Mouse (Mus musculus) liver, adult 2 months (tissue): ENCODE data around the gene Arhgap32. TPM values are rescaled to one million over a fixed set of nuclear protein-coding genes. Genes with fewer than 3 reads are reported as not detected.
A peak's percentile ranks its signal among the peaks of the same experiment; 100 is the strongest.

Source experiments
- DNase-seq: peaks from one replicate; pipeline ENCODE4 v3.0.0-alpha.2; 2011; ENCODE audit warnings: low read depth, low spot score; ENCODE audit errors: extremely low read depth
- H3K27ac ChIP-seq: fragments of 200-500 bp; replicated peaks from 2 replicates; pipeline ENCODE4 v1.5.1; 2012; ENCODE audit warnings: low read depth, mild to moderate bottlenecking, control low read depth, inconsistent platforms, low read length; ENCODE audit not compliant: insufficient read depth
- H3K27me3 ChIP-seq: fragments of 200-500 bp; 2 replicates; pipeline ENCODE4 v1.6.1; 2012; ENCODE audit warnings: mild to moderate bottlenecking, moderate library complexity, low read length, inconsistent platforms; ENCODE audit not compliant: control insufficient read depth, insufficient read depth
- H3K36me3 ChIP-seq: fragments of 200-500 bp; 2 replicates; pipeline ENCODE4 v1.6.1; 2012; ENCODE audit warnings: low read length, inconsistent platforms; ENCODE audit not compliant: control insufficient read depth, insufficient read depth
- H3K4me1 ChIP-seq: fragments of 200-500 bp; 2 replicates; pipeline ENCODE4 v1.6.1; 2011; ENCODE audit warnings: low read length; ENCODE audit not compliant: control insufficient read depth, insufficient read depth
- H3K4me3 ChIP-seq: fragments of 200-500 bp; 2 replicates; pipeline ENCODE4 v1.5.1; 2011; ENCODE audit warnings: low read depth, mild to moderate bottlenecking, control low read depth, low read length, moderate library complexity; ENCODE audit not compliant: insufficient read depth
- H3K79me2 ChIP-seq: fragments of 200-500 bp; 2 replicates; pipeline ENCODE4 v1.6.1; 2012; ENCODE audit warnings: inconsistent platforms, mild to moderate bottlenecking, low read length, moderate library complexity; ENCODE audit not compliant: control insufficient read depth, insufficient read depth
- H3K9ac ChIP-seq: fragments of 200-500 bp; 2 replicates; pipeline ENCODE4 v1.6.1; 2012; ENCODE audit warnings: low read depth, mild to moderate bottlenecking, control low read depth, inconsistent platforms, low read length
- CTCF ChIP-seq: fragments of 200-500 bp; IDR thresholded peaks from 2 replicates; pipeline ENCODE4 v1.5.1; 2011; ENCODE audit warnings: low read depth, low read length, control low read depth
- POLR2A ChIP-seq: fragments of 200-500 bp; IDR thresholded peaks from 2 replicates; pipeline ENCODE4 v1.6.1; 2011; ENCODE audit warnings: low read length, control low read depth; ENCODE audit not compliant: insufficient read depth; ENCODE audit errors: extremely low read depth
- WGBS: fragments of 180-500 bp; shearing (Covaris S2); methylation state at CpG from one replicate; pipeline ENCODE4 v1.1.7; 2018; 5-methylcytosine and 5-hydroxymethylcytosine counted together
- polyA plus RNA-seq: library from polyadenylated mRNA; depleted of rRNA; stranded (reverse); fragments of >200 nt; gene quantifications from 2 replicates; pipeline ENCODE4 v1.2.3, GENCODE M21; 2012
- total RNA-seq: library from RNA; depleted of rRNA; stranded (reverse); fragments of >200 nt; gene quantifications from 2 replicates; pipeline ENCODE4 v1.2.3, GENCODE M21; 2014

The Arhgap32 gene
- total and polyA plus RNA-seq, 2 experiments, result 0.98 to 3.4 TPM

DNA sequence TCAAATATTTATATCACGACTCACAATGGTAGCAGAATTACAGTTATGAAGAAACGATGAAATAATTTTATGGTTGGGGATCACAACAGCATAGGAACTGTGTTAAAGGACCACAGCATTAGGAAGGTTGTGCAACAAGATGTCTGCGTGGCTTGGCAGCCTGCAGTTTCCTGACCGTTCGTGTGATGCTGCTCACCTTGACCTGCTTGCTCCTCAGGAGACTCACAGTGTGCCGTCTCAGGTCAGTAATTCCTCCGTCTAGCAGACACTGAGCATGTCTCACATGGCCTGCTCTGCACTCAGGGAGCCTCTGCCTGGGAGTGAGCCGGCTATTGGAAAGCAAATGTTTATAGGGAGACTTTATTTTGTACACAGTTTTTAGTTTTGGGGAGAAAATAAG is 54.8 kb downstream of the Arhgap32 start:
- H3K27me3 ChIP-seq, result no peaks in the 10 kb centered on the region
- DNase-seq, result no peak
- H3K79me2 ChIP-seq, result peaks cover 6% of the 10 kb centered on the region; the same call in 1 of the 2 replicates
- no peaks in the 10 kb centered on the region; the same call in 1 of the 2 replicates for H3K36me3 ChIP-seq
- no peaks in the 10 kb centered on the region; the same call in 1 of the 2 replicates for H3K4me1 ChIP-seq
- 83% methylated on average over 8 of the region's 8 CpGs for WGBS
- TF ChIP-seq CTCF, result no peak
- TF ChIP-seq POLR2A, result no peak
- H3K4me3 ChIP-seq, result no peak overlapping the region
- no peak overlapping the region for H3K9ac ChIP-seq
- no peak overlapping the region for H3K27ac ChIP-seq

DNA sequence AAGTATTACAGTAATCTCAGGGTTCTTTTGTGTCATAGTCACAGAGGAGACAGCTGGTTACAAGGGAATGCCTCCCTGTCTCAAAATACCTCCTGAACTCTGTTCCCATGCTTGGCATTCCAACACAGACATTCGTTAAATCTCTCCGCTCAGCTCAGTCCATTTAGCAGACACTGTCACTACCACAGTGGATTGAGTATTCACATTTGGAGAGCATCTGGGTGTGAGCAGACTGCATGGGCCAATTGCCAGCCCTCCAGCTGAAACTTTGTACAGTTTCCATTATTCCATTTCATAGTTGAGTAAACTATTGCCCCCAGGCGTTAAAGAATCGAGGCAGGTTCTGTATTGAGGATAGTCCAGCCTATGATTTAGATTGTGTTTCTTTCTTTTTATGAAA is 60.7 kb downstream of the Arhgap32 start:
- 84% methylated on average over 4 of the region's 4 CpGs for WGBS
- H3K9ac ChIP-seq, result no peak overlapping the region
- H3K36me3 ChIP-seq, result no peaks in the 10 kb centered on the region; the same call in 1 of the 2 replicates
- TF ChIP-seq CTCF (no peak), POLR2A (no peak)
- DNase-seq, result no peak
- H3K27ac ChIP-seq, result no peak overlapping the region
- no peaks in the 10 kb centered on the region for H3K4me1 ChIP-seq
- H3K79me2 ChIP-seq, result no peaks in the 10 kb centered on the region; the same call in 1 of the 2 replicates
- H3K27me3 ChIP-seq, result no peaks in the 10 kb centered on the region
- no peak overlapping the region for H3K4me3 ChIP-seq

DNA sequence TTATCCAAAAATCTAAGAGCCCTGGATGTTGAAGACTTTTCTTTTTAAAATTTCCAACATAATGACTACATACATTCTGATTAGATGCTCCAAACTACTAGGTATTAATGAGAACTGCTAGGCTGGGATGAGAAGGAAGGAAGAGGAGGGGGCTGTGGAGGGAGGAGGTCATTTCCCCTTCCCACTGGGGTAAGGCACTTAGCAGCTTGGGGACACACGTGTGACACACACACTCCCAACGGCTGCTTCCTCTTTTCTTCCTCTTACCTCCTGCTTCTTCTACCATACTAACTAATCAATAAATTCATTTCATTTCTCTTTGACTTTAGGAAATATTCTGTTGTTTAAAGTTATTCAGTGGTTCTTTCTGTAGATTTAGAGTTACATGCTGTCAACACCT is 65.2 kb downstream of the Arhgap32 start:
- no peaks in the 10 kb centered on the region for H3K27me3 ChIP-seq
- no peak overlapping the region for H3K27ac ChIP-seq
- no peak overlapping the region for H3K9ac ChIP-seq
- no peak for DNase-seq
- no peak overlapping the region for H3K4me3 ChIP-seq
- H3K4me1 ChIP-seq, result no peaks in the 10 kb centered on the region
- TF ChIP-seq POLR2A, result no peak
- TF ChIP-seq CTCF, result no peak
- peaks cover 16% of the 10 kb centered on the region for H3K36me3 ChIP-seq
- 64% methylated on average over 2 of the region's 2 CpGs for WGBS
- H3K79me2 ChIP-seq, result no peaks in the 10 kb centered on the region; the same call in 1 of the 2 replicates

DNA sequence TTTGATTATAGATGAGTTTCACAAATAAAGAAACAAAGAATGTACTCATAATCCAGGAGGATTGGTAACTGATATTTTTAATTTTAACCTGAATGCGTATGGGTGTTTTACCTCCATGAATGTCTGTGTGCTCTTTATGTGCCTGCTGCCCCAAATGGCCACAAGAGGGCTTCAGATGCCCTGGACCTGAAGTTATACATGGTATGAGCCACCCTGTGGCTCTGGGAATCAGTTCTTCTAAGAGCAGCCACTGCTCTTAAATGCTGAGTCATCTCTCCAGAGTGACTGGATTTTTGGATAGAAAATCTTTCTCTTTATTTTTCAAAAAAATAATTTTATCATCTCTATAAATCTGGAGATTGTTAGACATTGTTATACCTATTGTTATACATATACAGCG is 70.6 kb downstream of the Arhgap32 start:
- peak; percentile 33 for DNase-seq
- H3K4me1 ChIP-seq, result no peaks in the 10 kb centered on the region
- WGBS, result 97% methylated on average over 2 of the region's 2 CpGs

DNA sequence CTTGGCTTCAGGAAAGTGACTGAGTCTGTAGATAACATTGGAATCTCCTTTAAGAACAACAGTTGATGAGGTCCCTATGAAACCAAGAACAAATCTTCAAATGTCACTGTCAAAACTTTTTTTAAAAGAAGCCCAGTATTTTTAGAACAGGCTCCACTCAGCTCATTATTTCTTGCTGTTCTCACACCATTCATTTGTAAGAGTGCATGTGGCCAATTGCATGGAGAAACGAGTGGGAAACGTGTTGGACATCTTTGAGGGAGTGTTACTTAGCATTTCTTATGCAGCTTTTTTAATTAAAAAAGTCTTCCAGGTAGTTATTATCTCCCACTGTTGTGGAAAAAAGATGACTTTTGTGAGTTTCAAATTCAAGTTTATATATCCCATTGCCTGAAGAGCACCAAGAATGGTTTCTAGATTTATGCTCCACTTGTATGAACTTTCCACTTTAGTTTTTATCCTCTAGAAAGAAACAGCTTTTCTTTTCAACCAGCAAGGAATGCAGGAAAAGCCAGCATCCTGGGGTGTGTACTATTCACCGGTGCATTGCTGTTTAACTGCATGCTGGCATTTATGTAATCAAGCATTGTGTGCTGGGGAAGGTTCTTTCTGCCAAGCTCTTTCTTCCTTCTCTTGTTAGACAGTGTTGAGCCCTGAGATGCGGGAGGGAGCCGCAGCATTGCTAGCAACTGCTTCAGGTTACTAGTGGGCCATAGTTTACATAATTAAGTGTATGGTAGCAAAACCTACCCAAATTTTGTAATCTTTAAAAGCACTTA is 76.5 kb downstream of the Arhgap32 start:
- H3K27ac ChIP-seq, result no peak overlapping the region
- no peak for DNase-seq
- H3K9ac ChIP-seq, result no peak overlapping the region
- WGBS, result 92% methylated on average over 5 of the region's 5 CpGs
- peaks cover 11% of the 10 kb centered on the region for H3K36me3 ChIP-seq
- no peaks in the 10 kb centered on the region for H3K4me1 ChIP-seq
- no peak for TF ChIP-seq POLR2A
- no peak overlapping the region for H3K4me3 ChIP-seq
- no peaks in the 10 kb centered on the region for H3K27me3 ChIP-seq
- H3K79me2 ChIP-seq, result no peaks in the 10 kb centered on the region

More for the DNA sequence above, 70.6 kb downstream of the Arhgap32 start:
- H3K27ac ChIP-seq, result no peak overlapping the region
- TF ChIP-seq POLR2A (no peak), CTCF (peak; percentile 54)
- H3K79me2 ChIP-seq, result no peaks in the 10 kb centered on the region
- H3K4me3 ChIP-seq, result no peak overlapping the region
- no peaks in the 10 kb centered on the region for H3K27me3 ChIP-seq
- H3K9ac ChIP-seq, result no peak overlapping the region
- H3K36me3 ChIP-seq, result peaks cover 27% of the 10 kb centered on the region

DNA sequence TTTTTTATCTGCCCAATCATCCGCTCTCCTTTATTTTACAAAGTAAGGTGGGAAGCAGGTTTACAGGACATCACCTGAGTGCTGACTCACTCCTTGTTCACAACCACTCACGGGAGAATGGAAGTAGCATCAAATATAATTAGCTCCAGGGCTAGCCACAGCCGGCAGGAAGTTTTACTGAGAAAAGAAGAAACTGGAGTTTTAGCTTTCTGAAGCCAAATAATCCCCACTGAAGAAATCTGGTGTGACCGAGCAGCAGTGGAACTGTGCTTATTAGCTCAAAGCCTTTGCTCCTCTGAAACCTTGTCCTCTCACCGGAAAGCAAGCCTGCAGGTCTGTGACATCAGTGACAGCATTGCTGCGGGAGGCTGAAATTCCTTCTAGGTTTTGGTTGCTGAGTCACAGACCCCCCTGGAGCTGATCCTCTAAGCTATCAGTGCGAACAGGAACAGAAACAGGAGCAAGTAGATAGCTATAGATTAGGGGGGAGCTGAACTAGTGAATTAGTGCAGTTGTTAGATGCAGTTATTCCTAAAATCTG is 88.6 kb downstream of the Arhgap32 start:
- H3K36me3 ChIP-seq, result peaks cover 2% of the 10 kb centered on the region
- no peak overlapping the region for H3K4me3 ChIP-seq
- no peaks in the 10 kb centered on the region for H3K79me2 ChIP-seq
- H3K27me3 ChIP-seq, result no peaks in the 10 kb centered on the region
- TF ChIP-seq POLR2A (no peak), CTCF (no peak)
- H3K27ac ChIP-seq, result no peak overlapping the region
- no peak overlapping the region for H3K9ac ChIP-seq
- no peak for DNase-seq
- WGBS, result 83% methylated on average over 7 of the region's 7 CpGs
- no peaks in the 10 kb centered on the region for H3K4me1 ChIP-seq
